Mouse (Mus musculus) kidney, embryonic 15.5 days (tissue): ENCODE data around the gene Abtb2. TPM values are rescaled to one million over a fixed set of nuclear protein-coding genes. Genes with fewer than 3 reads are reported as not detected.

Source experiments
- ATAC-seq: fragments of 200-750 bp; cut with Nextera tagmentation; replicated peaks from 2 replicates; pipeline ENCODE4 v1.8.0; 2017; ENCODE audit warnings: moderate TSS enrichment; ENCODE audit not compliant: low FRiP score
- H3K27ac ChIP-seq: fragments of 300-500 bp; sonication (generic); 2 replicates; pipeline ENCODE4 v1.5.1; 2015; ENCODE audit warnings: mild to moderate bottlenecking, inconsistent platforms
- H3K27me3 ChIP-seq: fragments of 300-500 bp; sonication (generic); 2 replicates; pipeline ENCODE4 v1.6.1; 2015; ENCODE audit warnings: inconsistent platforms
- H3K36me3 ChIP-seq: fragments of 300-500 bp; sonication (generic); 2 replicates; pipeline ENCODE4 v1.6.1; 2015; ENCODE audit warnings: inconsistent platforms
- H3K4me1 ChIP-seq: fragments of 300-500 bp; sonication (generic); 2 replicates; pipeline ENCODE4 v1.6.1; 2015; ENCODE audit warnings: inconsistent platforms
- H3K4me2 ChIP-seq: fragments of 300-500 bp; sonication (generic); 2 replicates; pipeline ENCODE4 v1.6.1; 2015; ENCODE audit warnings: moderate library complexity, mild to moderate bottlenecking, inconsistent platforms
- H3K4me3 ChIP-seq: fragments of 300-500 bp; sonication (generic); replicated peaks from 2 replicates; pipeline ENCODE4 v1.5.1; 2015; ENCODE audit warnings: mild to moderate bottlenecking, inconsistent platforms
- H3K9ac ChIP-seq: fragments of 300-500 bp; sonication (generic); 2 replicates; pipeline ENCODE4 v1.6.1; 2015; ENCODE audit warnings: mild to moderate bottlenecking, inconsistent platforms
- H3K9me3 ChIP-seq: fragments of 300-500 bp; sonication (generic); replicated peaks from 2 replicates; pipeline ENCODE4 v1.6.1; 2016; ENCODE audit warnings: inconsistent platforms
- WGBS: fragments of 180-500 bp; shearing (Covaris S2); methylation state at CpG from one replicate; pipeline ENCODE4 v1.1.7; 2015; ENCODE audit warnings: mixed read lengths; 5-methylcytosine and 5-hydroxymethylcytosine counted together
- polyA plus RNA-seq: library from polyadenylated mRNA; unstranded; fragments of >200 nt; fragmentation: Nextera tagmentation; extraction: Ambion mirVana; gene quantifications from 2 replicates; pipeline ENCODE4 v1.2.1, GENCODE M21; 2015

The Abtb2 gene
- polyA plus RNA-seq, 1 experiment from 2014 or later, result 8.4 TPM

- Histone ChIP-seq H3K4me3 (no peak overlapping the region), H3K27me3 (no peaks in the 10 kb centered on the region), H3K27ac (no peak overlapping the region), H3K4me2 (no peak overlapping the region), H3K4me1 (peaks cover 21% of the 10 kb centered on the region), H3K36me3 (no peaks in the 10 kb centered on the region), H3K9me3 (no peaks in the 10 kb centered on the region), H3K9ac (no peak overlapping the region)
- no peak for ATAC-seq
- WGBS, result 68% methylated on average over 7 of the region's 7 CpGs
These were observed 118.9 kb downstream of the Abtb2 start for GRCm38 (mm10) chr2:103684926-103685577.

- no peak overlapping the region for H3K27ac ChIP-seq
- no peak overlapping the region for H3K4me3 ChIP-seq
- peaks cover 27% of the 10 kb centered on the region for H3K4me1 ChIP-seq
- H3K27me3 ChIP-seq, result no peaks in the 10 kb centered on the region
- no peak overlapping the region for H3K4me2 ChIP-seq
- 94% methylated on average over 4 of the region's 4 CpGs for WGBS
- no peaks in the 10 kb centered on the region for H3K9me3 ChIP-seq
- H3K36me3 ChIP-seq, result no peaks in the 10 kb centered on the region
- H3K9ac ChIP-seq, result no peak overlapping the region
- no peak for ATAC-seq
These were observed 119.5 kb downstream of the Abtb2 start for GRCm38 (mm10) chr2:103685581-103685980.

GRCm38 (mm10) chr2:103687143-103687542 lies 121.0 kb downstream of the Abtb2 start:
- no peak overlapping the region for H3K9ac ChIP-seq
- H3K27me3 ChIP-seq, result no peaks in the 10 kb centered on the region
- H3K36me3 ChIP-seq, result no peaks in the 10 kb centered on the region
- H3K4me1 ChIP-seq, result peaks cover 25% of the 10 kb centered on the region
- no peak for ATAC-seq
- H3K9me3 ChIP-seq, result no peaks in the 10 kb centered on the region
- no peak overlapping the region for H3K4me3 ChIP-seq
- no peak overlapping the region for H3K4me2 ChIP-seq
- no peak overlapping the region for H3K27ac ChIP-seq

GRCm38 (mm10) chr2:103687888-103688287 lies 121.8 kb downstream of the Abtb2 start:
- no peaks in the 10 kb centered on the region for H3K36me3 ChIP-seq
- no peak overlapping the region for H3K9ac ChIP-seq
- H3K4me3 ChIP-seq, result no peak overlapping the region
- no peak overlapping the region for H3K4me2 ChIP-seq
- no peak overlapping the region for H3K27ac ChIP-seq
- H3K27me3 ChIP-seq, result no peaks in the 10 kb centered on the region
- peaks cover 20% of the 10 kb centered on the region; the same call in 1 of the 2 replicates for H3K4me1 ChIP-seq
- H3K9me3 ChIP-seq, result no peaks in the 10 kb centered on the region
- ATAC-seq, result no peak

- Histone ChIP-seq H3K4me3 (no peak overlapping the region), H3K9me3 (no peaks in the 10 kb centered on the region), H3K27ac (no peak overlapping the region), H3K9ac (no peak overlapping the region), H3K27me3 (no peaks in the 10 kb centered on the region), H3K4me2 (no peak overlapping the region), H3K4me1 (peaks cover 15% of the 10 kb centered on the region; the same call in 1 of the 2 replicates), H3K36me3 (no peaks in the 10 kb centered on the region)
- ATAC-seq, result no peak
- WGBS, result 72% methylated on average over 6 of the region's 6 CpGs
These were observed 124.3 kb downstream of the Abtb2 start for GRCm38 (mm10) chr2:103690425-103690824.

- Histone ChIP-seq H3K27ac (no peak overlapping the region), H3K4me3 (no peak overlapping the region), H3K36me3 (no peaks in the 10 kb centered on the region), H3K4me2 (no peak overlapping the region), H3K4me1 (peaks cover 12% of the 10 kb centered on the region; the same call in 1 of the 2 replicates), H3K9ac (no peak overlapping the region), H3K9me3 (no peaks in the 10 kb centered on the region), H3K27me3 (no peaks in the 10 kb centered on the region)
- 54% methylated on average over 5 of the region's 5 CpGs for WGBS
- ATAC-seq, result no peak
These were observed 124.7 kb downstream of the Abtb2 start for GRCm38 (mm10) chr2:103690828-103691227.

- no peak overlapping the region for H3K9ac ChIP-seq
- no peak overlapping the region for H3K27ac ChIP-seq
- no peak overlapping the region for H3K4me2 ChIP-seq
- H3K36me3 ChIP-seq, result no peaks in the 10 kb centered on the region
- no peaks in the 10 kb centered on the region for H3K9me3 ChIP-seq
- H3K4me1 ChIP-seq, result peaks cover 12% of the 10 kb centered on the region; the same call in 1 of the 2 replicates
- no peak overlapping the region for H3K4me3 ChIP-seq
- 88% methylated on average over 1 of the region's 1 CpGs for WGBS
- H3K27me3 ChIP-seq, result no peaks in the 10 kb centered on the region
- no peak for ATAC-seq
These were observed 125.2 kb downstream of the Abtb2 start for GRCm38 (mm10) chr2:103691278-103691677.

- H3K27me3 ChIP-seq, result no peaks in the 10 kb centered on the region
- no peak for ATAC-seq
- no peaks in the 10 kb centered on the region for H3K36me3 ChIP-seq
- no peak overlapping the region for H3K4me2 ChIP-seq
- no peak overlapping the region for H3K9ac ChIP-seq
- no peak overlapping the region for H3K4me3 ChIP-seq
- no peaks in the 10 kb centered on the region for H3K9me3 ChIP-seq
- peaks cover 12% of the 10 kb centered on the region; the same call in 1 of the 2 replicates for H3K4me1 ChIP-seq
- H3K27ac ChIP-seq, result no peak overlapping the region
- WGBS, result 77% methylated on average over 1 of the region's 1 CpGs
These were observed 126.7 kb downstream of the Abtb2 start for GRCm38 (mm10) chr2:103692810-103693209.

- no peak overlapping the region for H3K27ac ChIP-seq
- H3K9ac ChIP-seq, result no peak overlapping the region
- H3K27me3 ChIP-seq, result no peaks in the 10 kb centered on the region
- 83% methylated on average over 4 of the region's 4 CpGs for WGBS
- no peak overlapping the region for H3K4me3 ChIP-seq
- H3K4me2 ChIP-seq, result no peak overlapping the region
- ATAC-seq, result no peak
- H3K36me3 ChIP-seq, result no peaks in the 10 kb centered on the region
- H3K9me3 ChIP-seq, result no peaks in the 10 kb centered on the region
- H3K4me1 ChIP-seq, result peaks cover 12% of the 10 kb centered on the region; the same call in 1 of the 2 replicates
These were observed 128.9 kb downstream of the Abtb2 start for GRCm38 (mm10) chr2:103694777-103695563.

GRCm38 (mm10) chr2:103696177-103696576 lies 130.1 kb downstream of the Abtb2 start:
- H3K4me2 ChIP-seq, result no peak overlapping the region
- ATAC-seq, result no peak
- no peak overlapping the region for H3K27ac ChIP-seq
- H3K4me1 ChIP-seq, result 0 out of 2 replicates have a peak, but pooled peaks cover 1% of the 10 kb centered on the region
- H3K27me3 ChIP-seq, result no peaks in the 10 kb centered on the region
- no peaks in the 10 kb centered on the region for H3K36me3 ChIP-seq
- no peaks in the 10 kb centered on the region for H3K9me3 ChIP-seq
- WGBS, result 57% methylated on average over 3 of the region's 3 CpGs
- no peak overlapping the region for H3K4me3 ChIP-seq
- no peak overlapping the region for H3K9ac ChIP-seq

GRCm38 (mm10) chr2:103700514-103700913 lies 134.4 kb downstream of the Abtb2 start:
- peaks cover 8% of the 10 kb centered on the region; the same call in 1 of the 2 replicates for H3K36me3 ChIP-seq
- no peak for ATAC-seq
- no peak overlapping the region for H3K4me3 ChIP-seq
- no peaks in the 10 kb centered on the region for H3K9me3 ChIP-seq
- H3K27ac ChIP-seq, result no peak overlapping the region
- H3K4me1 ChIP-seq, result peaks cover under 1% of the 10 kb centered on the region; the same call in 1 of the 2 replicates
- H3K27me3 ChIP-seq, result no peaks in the 10 kb centered on the region
- WGBS, result 83% methylated on average over 12 of the region's 12 CpGs
- no peak overlapping the region for H3K4me2 ChIP-seq
- H3K9ac ChIP-seq, result no peak overlapping the region

GRCm38 (mm10) chr2:103703336-103703735 lies 137.2 kb downstream of the Abtb2 start:
- H3K9ac ChIP-seq, result no peak overlapping the region
- H3K9me3 ChIP-seq, result no peaks in the 10 kb centered on the region
- H3K4me2 ChIP-seq, result no peak overlapping the region
- no peak for ATAC-seq
- H3K27me3 ChIP-seq, result no peaks in the 10 kb centered on the region
- H3K4me1 ChIP-seq, result peaks cover 11% of the 10 kb centered on the region
- WGBS, result 76% methylated on average over 10 of the region's 10 CpGs
- peaks cover 12% of the 10 kb centered on the region for H3K36me3 ChIP-seq
- no peak overlapping the region for H3K27ac ChIP-seq
- no peak overlapping the region for H3K4me3 ChIP-seq
